Mouse (Mus musculus): ENCODE data around the gene Flywch2.
"Not testable (repeated sequence)": the region's sequence is repeated elsewhere in the genome, so short reads cannot be mapped to it uniquely, and the experiment has no call there.

Flywch2 gene

DNA sequence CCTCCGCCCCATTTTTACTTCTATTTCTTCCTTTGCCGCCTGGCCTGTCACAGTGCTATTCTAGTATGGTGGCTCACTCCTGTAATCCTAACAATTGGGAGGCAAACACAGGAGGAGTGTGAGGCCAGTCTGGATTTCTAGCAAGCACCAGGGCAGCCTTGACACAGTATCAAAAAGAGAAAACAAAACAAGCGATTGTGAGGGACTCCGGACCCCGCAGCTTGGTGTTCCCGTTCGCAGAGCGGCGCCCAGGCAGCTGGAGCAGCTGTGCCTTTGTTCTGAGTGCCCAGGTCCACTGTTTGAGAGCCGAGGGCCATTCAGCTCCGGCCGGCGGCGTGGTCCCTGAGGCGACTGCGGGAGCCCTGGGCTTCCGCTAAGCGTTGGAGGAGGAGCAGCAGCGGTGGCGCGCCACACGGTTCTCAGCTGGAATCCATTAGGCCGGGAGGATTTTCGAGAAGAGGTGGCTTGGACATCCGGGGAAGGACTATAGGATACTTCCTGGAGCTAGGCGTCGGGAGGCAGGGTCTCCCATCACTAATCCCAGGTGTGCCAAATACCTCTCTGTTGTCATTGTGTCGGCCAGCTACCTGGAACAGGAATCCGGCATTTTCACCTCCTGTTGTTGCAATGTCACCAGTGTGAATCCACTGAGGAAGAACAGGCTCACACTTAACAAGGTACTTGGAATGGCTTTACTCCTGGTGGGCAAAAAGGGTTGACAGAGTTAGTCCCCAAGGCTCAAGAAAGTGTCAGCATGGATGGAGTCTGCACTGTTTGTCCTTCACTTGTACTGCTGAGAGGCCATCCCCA lies 4.6 kb upstream of the Flywch2 start, which contains the start of gene Srrm2:
Gene Srrm2, plus strand, starts transcription at position 264 of the 810 bp plus-strand sequence.
- no peak for DNase-seq (ENCODE audit: low read depth, low spot score)

DNA sequence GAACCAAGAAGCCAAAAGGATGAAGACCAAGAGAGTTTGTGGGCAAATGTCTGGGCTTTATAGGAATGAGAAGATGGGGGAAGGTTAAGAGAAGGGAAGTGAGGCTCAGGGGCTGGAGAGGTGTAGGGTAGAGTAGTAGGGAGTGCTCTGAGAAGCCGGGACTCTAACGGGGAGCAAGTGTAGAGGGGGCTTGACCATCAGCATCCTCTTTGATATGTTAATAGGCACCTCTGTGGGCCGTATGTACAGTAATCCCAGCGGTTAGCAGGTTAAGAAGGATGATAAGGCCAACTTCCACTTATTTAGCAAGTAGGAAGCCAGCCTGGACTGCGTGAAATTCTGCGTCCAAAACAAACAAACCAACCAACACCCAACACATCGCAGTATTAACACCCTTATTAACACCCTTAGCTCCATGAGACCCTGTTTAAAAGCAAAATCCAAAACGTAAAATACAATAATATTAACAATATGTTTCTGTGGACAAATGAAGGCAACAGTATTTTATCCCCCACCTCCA lies 3.9 kb upstream of the Flywch2 start:
- no peak for DNase-seq (ENCODE audit: low read depth, low spot score)

DNA sequence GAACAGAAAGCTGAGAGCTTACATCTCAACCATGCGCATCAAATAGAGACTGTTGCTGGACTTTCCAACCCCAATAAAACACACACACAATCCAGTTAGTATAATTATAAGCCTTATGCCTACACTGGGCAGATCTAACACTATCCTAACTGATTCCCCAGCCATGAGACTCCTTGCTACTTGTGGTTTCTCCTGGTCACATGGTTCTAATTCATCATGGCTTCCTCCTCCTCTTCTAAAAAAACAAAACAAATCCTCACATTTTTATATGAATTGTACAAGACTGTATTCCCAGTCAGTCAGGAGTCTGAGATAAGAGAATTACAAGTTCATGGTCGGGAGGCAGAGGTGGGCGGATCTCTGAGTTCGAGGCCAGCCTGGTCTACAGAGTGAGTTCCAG lies 3.1 kb upstream of the Flywch2 start:
- no peak for DNase-seq (ENCODE audit: low read depth, low spot score)

DNA sequence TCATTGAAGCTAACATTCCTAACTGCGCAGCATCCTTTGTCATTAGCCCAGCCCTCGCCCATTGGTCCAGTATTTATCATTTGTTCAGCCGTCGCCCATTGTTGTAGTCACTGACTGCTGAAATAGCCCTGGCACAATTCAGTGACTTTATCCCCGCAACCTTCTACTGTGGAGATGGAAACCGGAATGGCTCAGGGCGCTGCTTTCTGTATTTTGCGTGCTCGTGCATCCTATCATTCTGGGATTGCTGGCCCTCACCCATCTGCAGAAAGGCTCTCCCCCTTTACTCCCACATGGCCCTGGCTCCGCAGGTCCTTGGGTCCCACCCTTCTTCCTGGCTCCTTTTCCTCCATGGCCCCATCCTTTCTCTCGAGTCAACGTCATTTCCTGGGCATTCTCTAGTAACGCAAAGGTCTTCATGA lies 640 bp upstream of the Flywch2 start:
- DNase-seq (ENCODE audit: low read depth, low spot score), result no peak

DNA sequence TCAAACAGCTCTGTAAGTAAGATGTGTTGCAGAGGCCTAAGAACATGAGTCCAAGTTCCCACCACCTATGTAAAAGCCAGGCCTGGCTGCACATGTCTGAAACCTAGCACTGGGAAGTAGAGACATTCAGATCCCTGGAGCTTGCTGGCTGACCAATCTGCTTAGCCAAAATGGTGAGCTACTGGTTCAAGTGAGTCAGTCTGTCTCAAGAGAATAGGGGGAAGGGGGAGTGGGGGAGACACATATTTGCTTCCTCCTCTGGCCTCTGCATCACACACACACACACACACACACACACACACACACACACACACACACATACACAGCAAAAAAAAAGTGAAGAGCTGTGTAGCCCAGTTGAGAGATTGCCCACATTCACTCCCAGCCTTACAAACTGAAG lies 2.5 kb downstream of the Flywch2 start:
- DNase-seq (ENCODE audit: low read depth, low spot score), result no peak

DNA sequence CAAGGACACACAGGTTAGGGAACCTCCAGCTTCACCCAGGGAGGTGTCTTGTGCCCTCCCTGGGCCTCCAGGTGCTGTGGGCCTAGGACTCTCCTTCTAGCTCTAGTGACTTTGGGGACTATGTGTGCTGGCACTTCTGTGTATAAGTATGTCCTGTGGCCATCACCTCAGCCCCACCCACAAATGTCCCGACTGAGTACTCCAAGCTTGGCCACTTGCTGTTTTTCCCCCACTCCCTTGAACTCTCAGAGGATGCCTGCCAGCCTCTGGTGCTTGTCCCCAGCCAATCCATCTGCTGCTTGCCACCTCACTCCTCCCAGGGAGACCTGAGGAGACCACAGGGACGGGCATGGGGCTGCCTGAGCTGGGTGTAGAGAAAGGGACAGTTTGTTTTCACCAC lies 7.4 kb downstream of the Flywch2 start:
- no peak for DNase-seq (ENCODE audit: low read depth, low spot score)

DNA sequence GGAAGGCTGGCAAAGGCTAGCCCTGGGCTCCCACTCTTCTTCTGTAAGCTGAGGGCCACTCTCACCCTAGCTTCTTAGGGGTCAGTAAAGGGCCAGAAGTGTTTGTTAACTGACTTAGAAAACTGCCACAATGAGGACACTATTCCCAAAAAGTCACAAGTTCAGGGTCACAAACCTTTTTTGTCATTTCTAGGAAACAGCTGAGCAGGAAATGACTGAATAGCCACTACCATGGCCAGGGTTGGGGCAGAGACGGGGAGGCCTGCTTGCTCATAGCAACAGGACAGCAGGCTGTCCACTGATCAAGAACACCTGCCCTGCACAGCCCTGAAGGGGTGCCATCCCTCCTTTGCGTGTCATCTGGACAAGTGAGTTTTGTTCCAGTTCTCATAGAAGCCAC lies 8.7 kb downstream of the Flywch2 start:
- no peak for DNase-seq (ENCODE audit: low read depth, low spot score)

DNA sequence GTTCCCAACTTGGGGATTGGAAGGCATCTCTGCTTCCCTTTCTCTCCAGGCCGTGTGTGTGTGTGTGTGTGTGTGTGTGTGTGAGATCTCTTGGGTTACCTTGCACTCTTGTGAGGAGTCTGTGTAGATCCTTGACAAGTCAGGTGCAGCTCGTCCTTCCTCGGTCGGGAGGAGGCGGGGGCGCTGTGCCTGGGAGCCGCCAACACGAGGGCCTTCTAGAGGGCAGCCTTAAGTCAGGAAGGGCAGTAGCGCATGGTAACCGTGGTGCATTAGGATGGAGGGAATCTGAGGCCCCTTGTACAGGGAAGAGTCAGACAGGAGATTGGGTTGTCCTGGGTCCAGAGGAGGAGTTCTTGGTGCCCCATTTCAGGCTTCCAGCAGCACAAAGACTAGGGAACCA lies 9.7 kb downstream of the Flywch2 start:
- no peak for DNase-seq (ENCODE audit: low read depth, low spot score)

DNA sequence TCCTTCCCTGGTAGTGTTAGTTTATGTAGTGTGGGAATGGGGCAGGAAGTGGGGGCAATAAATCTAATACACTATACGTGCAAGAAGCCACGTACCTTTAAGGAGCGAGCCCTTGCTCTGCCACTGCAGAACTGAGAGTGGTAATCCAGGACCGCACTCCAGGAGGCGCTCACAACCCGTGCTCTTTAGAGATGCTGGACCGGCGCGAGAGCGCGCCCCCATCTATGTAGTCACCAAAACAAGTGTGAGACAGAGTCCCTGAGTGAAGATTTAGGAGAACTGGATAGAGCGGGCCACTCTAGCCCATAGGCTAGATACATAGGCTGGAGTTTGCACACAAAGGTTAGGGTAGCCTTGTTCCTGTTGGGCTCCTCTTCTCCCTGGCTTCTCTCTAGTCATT lies 11.8 kb downstream of the Flywch2 start:
- no peak for DNase-seq (ENCODE audit: low read depth, low spot score)

DNA sequence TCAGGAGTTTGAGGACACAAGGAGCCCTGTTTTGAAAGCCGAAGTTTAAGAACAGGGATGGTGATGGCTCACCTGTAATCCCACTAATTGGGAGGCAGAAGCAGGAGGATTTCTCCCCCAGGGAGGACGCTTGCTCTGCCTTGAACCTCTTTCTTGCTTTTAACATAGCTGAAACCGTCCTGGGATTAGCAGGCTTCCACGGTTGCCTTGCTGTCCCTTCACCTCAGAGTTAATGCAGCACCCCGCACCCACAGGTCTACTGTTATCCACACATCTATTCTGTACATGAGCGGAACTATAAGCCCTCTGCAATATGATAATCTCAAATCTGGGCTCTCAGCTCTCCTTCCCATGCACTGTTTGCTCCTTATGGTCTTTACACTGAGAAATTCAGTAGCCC lies 12.2 kb downstream of the Flywch2 start:
- no peak for DNase-seq (ENCODE audit: low read depth, low spot score)

DNA sequence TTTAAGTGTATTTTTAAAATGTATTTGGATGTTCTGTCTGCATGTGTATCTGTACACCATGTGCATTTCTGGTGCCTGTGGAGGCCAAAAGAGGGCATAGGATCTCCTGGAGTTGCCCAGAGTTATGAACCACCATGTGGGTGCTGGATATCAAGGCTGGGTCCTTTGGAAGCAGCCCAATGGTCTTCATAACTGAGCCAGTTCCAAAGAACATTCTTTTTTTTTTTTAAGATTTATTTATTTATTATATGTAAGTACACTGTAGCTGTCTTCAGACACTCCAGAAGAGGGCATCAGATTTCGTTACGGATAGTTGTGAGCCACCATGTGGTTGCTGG lies 13.7 kb downstream of the Flywch2 start:
- not testable (repeated sequence) for DNase-seq (ENCODE audit: low read depth, low spot score)

DNA sequence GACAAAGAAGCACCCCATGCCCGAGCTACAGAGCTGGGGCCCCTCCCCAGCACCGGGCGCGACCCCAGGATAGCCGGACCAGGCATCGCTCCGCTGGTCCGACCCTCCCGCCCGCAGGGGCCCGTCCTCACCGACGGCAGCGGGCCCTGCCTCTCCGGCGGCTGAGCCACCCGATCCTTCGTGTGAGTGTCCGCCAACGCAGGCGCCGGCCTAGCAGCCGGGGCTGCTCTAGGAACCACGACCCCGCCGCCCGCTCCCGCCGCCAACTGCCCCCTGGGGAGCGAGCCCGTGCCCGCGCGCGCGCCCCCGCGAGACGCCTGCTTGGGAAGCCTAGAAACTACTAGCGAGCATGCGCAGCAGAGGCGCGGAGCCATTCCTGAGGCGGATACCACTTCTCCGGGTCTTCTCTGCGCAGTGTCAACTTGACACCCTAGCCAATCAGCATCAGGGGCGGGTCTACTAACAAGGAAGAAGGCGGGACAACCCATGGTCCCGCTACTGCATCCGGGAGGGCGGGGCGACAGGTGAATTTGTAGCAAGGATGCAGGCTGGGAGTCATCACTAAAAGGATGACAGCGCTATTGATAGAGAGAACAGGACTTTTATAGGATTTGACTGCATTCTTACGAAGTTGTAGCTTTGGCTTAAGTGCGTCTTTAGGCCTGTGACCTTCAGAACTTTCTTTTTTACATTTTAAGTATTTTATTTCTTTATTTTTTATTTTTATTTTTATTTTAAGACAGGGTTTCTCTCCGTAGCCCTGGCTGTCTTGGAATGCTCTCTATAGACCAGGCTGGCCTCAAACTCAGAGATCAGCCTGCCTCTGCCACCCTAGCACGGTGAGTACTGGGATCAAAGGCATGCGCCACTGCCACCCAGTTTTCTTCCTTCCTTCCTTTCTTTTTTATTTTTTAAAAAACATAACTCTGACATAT lies 14.3 kb downstream of the Flywch2 start, which contains the start of gene Flywch1:
Gene Flywch1, minus strand, starts transcription at position 319 of the 935 bp plus-strand sequence.
- DNase-seq (ENCODE audit: low read depth, low spot score), result peak; percentile 98

DNA sequence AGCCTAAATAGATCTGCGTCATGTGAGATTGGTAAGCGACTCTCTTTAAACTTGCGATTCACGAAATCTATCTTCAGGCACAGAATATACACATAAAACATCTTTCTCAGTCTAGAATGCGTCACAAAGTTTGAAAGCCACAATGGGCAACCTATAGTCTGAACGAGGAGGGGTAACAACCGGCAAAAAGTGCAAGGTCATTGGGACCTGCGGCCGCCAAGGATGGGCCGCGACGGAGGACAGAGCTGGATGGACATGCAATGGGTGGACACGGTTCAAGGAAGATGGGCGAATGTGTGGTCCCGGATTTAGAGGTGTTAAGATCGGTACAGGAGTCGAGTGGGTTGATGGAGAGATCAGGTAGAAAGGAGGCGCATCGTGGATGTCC lies 15.0 kb downstream of the Flywch2 start:
- DNase-seq (ENCODE audit: low read depth, low spot score), result no peak

DNA sequence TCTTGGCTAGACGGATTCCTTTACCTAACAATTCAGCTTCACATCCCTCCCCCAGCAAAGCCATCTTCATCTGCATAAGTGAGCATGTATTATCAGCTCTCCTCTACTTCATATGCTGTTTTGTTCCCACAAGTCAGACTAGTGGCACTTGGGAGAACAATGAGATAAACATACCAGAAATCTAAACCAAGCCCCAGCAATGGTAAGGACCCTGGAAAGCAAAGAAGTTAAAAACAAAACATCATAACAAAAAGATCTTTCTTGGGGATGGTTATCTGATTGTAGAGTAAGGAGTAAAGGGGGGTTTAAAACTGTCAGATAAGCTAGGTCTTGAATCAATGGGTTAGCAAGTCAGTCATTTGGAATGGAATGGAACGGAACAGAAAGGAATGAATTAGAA lies 15.4 kb downstream of the Flywch2 start:
- DNase-seq (ENCODE audit: low read depth, low spot score), result no peak

DNA sequence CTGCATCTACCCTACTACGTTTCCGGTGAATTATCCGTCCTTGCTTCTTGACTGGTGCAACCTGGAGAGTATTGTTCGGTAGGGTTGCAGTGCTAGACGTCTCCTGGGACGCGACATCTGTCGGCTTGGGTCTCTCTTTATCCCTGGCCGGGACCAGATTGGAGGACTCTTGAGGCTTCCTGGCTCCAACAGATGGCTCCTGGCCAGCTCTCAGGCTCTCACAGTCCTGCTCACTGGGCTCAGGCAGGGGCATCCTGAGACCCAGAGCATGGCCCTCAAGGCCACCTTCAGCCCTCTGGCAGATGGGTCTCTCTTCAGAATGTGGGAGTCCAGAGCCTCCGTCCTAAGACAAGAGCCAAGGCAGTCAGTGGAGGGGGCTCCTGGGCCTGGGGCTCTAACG lies 22.9 kb downstream of the Flywch2 start:
- no peak for DNase-seq (ENCODE audit: low read depth, low spot score)

DNA sequence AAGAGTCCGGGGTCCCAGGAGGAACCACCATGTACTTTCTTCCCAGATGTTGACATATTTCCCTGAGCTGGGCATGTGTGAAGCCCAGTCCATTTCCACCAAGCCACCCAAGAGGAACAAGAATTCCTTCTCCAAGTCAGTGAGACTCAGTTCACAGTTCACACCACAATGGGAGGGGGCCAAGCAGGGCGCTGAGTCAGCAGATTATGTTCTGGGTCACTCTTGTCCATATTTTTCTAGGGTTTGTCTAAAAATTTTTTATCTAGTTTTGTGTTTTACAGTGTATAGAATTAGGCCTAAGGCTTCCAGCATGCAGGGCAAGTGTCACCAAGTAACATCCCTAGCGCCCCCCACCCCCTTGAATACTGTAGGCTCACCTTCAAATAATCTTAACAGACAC lies 24.7 kb downstream of the Flywch2 start:
- no peak for DNase-seq (ENCODE audit: low read depth, low spot score)

DNA sequence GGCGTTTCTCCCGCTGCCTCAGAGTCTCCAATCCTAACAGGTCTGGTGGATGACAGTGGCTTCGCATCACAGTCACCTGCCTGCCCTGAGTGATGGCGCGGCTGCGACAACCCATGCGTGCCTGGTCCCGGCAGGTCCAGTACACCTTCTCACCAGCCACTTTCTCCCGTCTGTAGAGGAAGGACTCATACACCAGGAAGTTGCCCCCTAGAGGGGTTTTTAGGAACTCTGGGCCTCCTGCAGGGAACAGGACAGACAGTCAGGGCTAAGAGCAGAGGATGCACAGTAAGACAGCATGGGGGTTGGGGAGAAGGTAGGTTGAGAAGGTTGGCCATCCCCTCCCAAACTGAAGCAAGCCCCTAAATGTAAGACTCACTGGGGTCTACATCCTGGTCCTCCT lies 25.6 kb downstream of the Flywch2 start:
- no peak for DNase-seq (ENCODE audit: low read depth, low spot score)

DNA sequence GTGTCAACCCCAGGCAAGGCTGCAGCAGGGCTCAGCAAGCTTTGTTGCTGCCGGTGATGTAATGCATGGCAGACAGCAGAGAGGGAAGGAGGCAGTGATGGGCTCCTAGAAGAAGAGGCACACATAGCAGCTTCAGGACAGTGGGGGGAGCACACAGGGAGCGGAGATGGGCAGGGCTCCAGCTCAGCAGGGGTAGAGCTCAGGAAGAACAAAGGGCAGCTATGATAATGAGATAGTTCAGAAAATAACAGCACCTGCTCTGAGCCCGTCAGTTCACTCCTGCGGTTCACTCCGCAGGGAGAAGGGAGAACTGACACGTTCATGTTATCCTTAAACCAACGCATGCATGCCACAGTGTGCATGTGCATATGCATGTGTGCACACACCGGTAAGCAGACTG lies 27.1 kb downstream of the Flywch2 start:
- no peak for DNase-seq (ENCODE audit: low read depth, low spot score)

DNA sequence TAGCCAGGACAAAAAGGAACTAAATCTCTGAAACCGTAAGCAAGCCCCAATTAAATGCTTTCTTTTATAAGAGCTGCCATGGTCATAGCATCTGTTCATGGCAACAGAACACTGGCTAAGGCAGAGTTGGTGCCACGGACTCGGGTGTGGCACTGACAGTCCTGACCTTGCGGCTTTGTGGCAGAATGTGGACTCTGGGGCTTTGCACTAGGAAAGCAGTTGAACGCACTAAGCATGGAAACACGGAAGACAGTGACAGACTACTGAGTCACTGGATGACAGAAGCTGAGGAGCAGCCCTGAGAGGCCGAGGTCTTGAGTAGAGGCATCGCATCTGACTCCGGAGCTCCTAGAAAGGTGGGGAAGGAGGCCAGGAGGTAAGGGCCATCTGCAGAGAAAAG lies 28.3 kb downstream of the Flywch2 start:
- DNase-seq (ENCODE audit: low read depth, low spot score), result no peak

DNA sequence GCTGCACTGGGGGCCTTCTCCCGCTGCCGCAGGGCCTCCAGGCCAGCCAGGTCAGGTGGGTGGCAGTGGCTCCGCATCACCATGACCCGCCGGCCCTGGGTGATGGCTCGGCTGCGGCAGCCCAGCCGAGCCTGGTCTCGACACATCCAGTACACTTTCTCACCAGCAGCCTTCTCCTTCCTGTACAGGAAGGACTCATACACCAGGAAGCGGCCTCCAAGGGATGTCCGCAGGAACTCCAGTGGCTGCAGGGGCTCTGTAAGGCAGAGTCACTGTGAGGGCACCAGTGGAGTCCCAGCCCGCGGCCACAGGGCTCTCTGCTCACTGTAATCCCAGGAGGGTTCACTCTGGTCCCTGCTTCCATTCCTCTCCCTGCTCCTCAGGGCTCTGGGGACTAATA lies 30.2 kb downstream of the Flywch2 start:
- no peak for DNase-seq (ENCODE audit: low read depth, low spot score)

DNA sequence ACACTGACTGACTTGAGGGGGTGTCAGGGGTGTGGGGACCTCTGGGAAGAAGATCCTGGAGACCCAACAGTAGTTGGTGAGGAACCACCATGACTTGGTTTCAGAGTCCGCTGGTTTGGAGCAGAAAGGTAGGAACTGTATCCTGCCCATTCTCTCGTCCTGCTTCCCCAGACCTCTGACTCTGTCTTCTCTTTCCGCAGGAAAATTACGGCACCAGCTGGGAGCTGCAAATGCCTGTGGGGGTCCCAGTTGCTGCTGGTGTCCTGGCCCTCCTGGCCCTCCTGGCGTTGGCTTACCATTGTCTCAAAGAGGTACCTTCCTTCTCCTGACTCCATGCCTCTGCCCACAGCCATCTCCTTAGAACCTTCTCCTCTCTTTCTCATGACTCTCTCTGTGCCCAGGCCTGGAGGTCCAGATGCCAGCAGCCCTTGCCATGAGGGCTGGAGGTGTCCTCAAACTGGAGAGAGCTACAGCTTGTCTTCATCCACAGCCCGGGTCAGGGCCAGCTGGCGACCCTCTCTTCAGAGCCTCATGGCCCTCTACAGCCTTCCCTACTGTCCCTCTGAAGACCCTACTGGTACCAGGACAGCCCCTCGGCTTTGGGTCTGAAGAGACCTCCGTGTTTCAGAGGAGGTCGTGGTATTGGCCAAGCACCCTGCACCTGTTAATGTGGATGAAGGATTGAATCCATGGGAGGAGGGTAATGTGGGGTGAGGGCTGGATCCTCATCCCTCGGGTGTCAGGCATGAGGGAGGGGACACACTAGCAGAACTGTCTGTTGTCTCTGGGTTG lies 36.3 kb downstream of the Flywch2 start:
- no peak for DNase-seq (ENCODE audit: low read depth, low spot score)

Measured in brain, embryonic 18.5 days (tissue).